Mouse (Mus musculus): ENCODE measurements around the gene Syncrip.
A peak's percentile ranks its signal among the peaks of the same experiment; 100 is the strongest.
"Not testable (repeated sequence)": the region's sequence is repeated elsewhere in the genome, so short reads cannot be mapped to it uniquely, and the experiment has no call there.

The Syncrip gene

GRCm38 (mm10) chr9:88482829-88483396, 539 bp upstream of the Syncrip start:
- DNase-seq (ENCODE audit: low read depth), result peak; percentile 54

- no peak for DNase-seq (ENCODE audit: low read depth)
These were observed 598 bp downstream of the Syncrip start for GRCm38 (mm10) chr9:88481791-88482160.

- DNase-seq (ENCODE audit: low read depth), result no peak
These were observed 1.1 kb downstream of the Syncrip start for GRCm38 (mm10) chr9:88481061-88481790.

GRCm38 (mm10) chr9:88480120-88480519, 2.3 kb downstream of the Syncrip start:
- no peak for DNase-seq (ENCODE audit: low read depth)

- no peak for DNase-seq (ENCODE audit: low read depth)
These were observed 6.2 kb downstream of the Syncrip start for GRCm38 (mm10) chr9:88476138-88476537.

- DNase-seq (ENCODE audit: low read depth), result not testable (repeated sequence)
These were observed 21.4 kb downstream of the Syncrip start for GRCm38 (mm10) chr9:88461017-88461416.

GRCm38 (mm10) chr9:88439991-88440390, 42.4 kb downstream of the Syncrip start:
- no peak for DNase-seq (ENCODE audit: low read depth)

GRCm38 (mm10) chr9:88439238-88439600, 43.2 kb downstream of the Syncrip start:
- DNase-seq (ENCODE audit: low read depth), result no peak

- peak; percentile 83 for DNase-seq (ENCODE audit: low read depth)
These were observed 43.7 kb downstream of the Syncrip start, which contains the start of gene Snx14 for GRCm38 (mm10) chr9:88438555-88439237. Snx14 (minus strand) TSS chr9:88438958.

- no peak for DNase-seq (ENCODE audit: low read depth)
These were observed 44.2 kb downstream of the Syncrip start for GRCm38 (mm10) chr9:88438237-88438554.

GRCm38 (mm10) chr9:88437342-88438236, 44.8 kb downstream of the Syncrip start:
- no peak for DNase-seq (ENCODE audit: low read depth)

GRCm38 (mm10) chr9:88424356-88424755, 58.0 kb downstream of the Syncrip start:
- DNase-seq (ENCODE audit: low read depth), result no peak

GRCm38 (mm10) chr9:88422428-88422827, 59.9 kb downstream of the Syncrip start:
- no peak for DNase-seq (ENCODE audit: low read depth)

- no peak for DNase-seq (ENCODE audit: low read depth)
These were observed 65.6 kb downstream of the Syncrip start for GRCm38 (mm10) chr9:88416752-88417151.

- DNase-seq (ENCODE audit: low read depth), result no peak
These were observed 72.4 kb downstream of the Syncrip start for GRCm38 (mm10) chr9:88409978-88410377.

- DNase-seq (ENCODE audit: low read depth), result no peak
These were observed 77.9 kb downstream of the Syncrip start for GRCm38 (mm10) chr9:88404515-88404914.

GRCm38 (mm10) chr9:88404088-88404487, 78.3 kb downstream of the Syncrip start:
- peak; percentile 87 for DNase-seq (ENCODE audit: low read depth)

- no peak for DNase-seq (ENCODE audit: low read depth)
These were observed 83.9 kb downstream of the Syncrip start for GRCm38 (mm10) chr9:88398461-88398860.

All from c-Kit-positive CD71-negative TER-119-negative erythroid progenitor cells, embryonic 14.5 days (primary cell).